Mouse (Mus musculus) lung, adult 10 weeks (tissue): Measurements from ENCODE around the gene Rhox8. TPM values are rescaled to one million over a fixed set of nuclear protein-coding genes. Genes with fewer than 3 reads are reported as not detected.

Experiments used
- polyA plus RNA-seq: library from polyadenylated mRNA; stranded (reverse); fragments of 350-450 nt; fragmentation: Illumina TruSeq; extraction: RNeasy Lipid Tissue Mini Kit (QIAGEN cat#74804); gene quantifications from one replicate; pipeline ENCODE4 v1.2.3, GENCODE M21; 2014; ENCODE audit warnings: low read depth, low replicate concordance; ENCODE audit not compliant: insufficient read depth

Gene Rhox8
- polyA plus RNA-seq = not detected

GRCm38 (mm10) chrX:37878844-37879243, at the start of gene Rhox8:
TSS of gene Rhox8 (minus strand) at chrX:37878944.

DNA sequence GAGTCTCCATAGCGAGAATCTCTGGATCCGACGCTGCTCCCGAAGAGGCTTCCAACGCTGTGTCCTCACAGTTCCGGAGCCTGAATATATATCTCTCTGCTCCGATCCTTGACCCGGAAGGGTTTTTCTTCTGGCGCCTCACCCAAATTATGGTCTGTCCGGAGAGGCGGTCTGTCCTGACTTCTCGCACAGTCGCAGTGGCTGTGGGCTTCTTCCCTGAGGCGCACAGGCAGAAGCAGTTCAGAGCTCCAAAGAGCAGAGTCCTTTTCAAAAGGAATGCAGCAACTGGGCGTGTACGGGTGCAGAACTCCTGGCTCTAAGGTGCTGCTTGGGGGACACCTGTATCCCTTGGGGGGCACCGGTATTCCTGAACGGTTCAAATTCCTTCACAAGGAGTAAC, 22.9 kb upstream of the Rhox8 start, which contains the start of gene Rhox9:
Gene Rhox9, minus strand, starts transcription at position 101 of the 400 bp plus-strand sequence.

GRCm38 (mm10) chrX:37897132-37897531, 18.4 kb upstream of the Rhox8 start, which contains the start of gene Rhox7b:
TSS of gene Rhox7b (minus strand) at chrX:37897232.

GRCm38 (mm10) chrX:37831386-37831785, 47.4 kb downstream of the Rhox8 start, which contains the start of gene Rhox7a:
TSS of gene Rhox7a (plus strand) at chrX:37831686.

GRCm38 (mm10) chrX:37826610-37827009, 52.1 kb downstream of the Rhox8 start, which contains the start of gene Rhox6:
TSS of gene Rhox6 (plus strand) at chrX:37826910.

Other genes starting within 250 kb of the Rhox8 start
- not detected for gene Rhox2g, start 235.5 kb downstream of the Rhox8 start, polyA plus RNA-seq
- gene Rhox4g, start 227.6 kb downstream of the Rhox8 start, polyA plus RNA-seq = not detected
- not detected for gene Rhox3h, start 210.2 kb downstream of the Rhox8 start, polyA plus RNA-seq
- gene Rhox2h, start 205.7 kb downstream of the Rhox8 start, polyA plus RNA-seq = not detected
- gene Rhox5, start 74.1 kb downstream of the Rhox8 start, polyA plus RNA-seq = 0.45 TPM
- not detected for gene Rhox6, start 52.0 kb downstream of the Rhox8 start, polyA plus RNA-seq
- gene Rhox7a, start 47.3 kb downstream of the Rhox8 start, polyA plus RNA-seq = not detected
- gene Rhox7b, start 18.3 kb upstream of the Rhox8 start, polyA plus RNA-seq = not detected
- not detected for gene Rhox9, start 22.8 kb upstream of the Rhox8 start, polyA plus RNA-seq
- gene Btg1-ps1, start 139.9 kb upstream of the Rhox8 start, polyA plus RNA-seq = not detected
- gene Btg1-ps2, start 164.2 kb upstream of the Rhox8 start, polyA plus RNA-seq = not detected
- gene Rhox10, start 187.5 kb upstream of the Rhox8 start, polyA plus RNA-seq = not detected
- gene Rhox11, start 206.2 kb upstream of the Rhox8 start, polyA plus RNA-seq = not detected
- gene Rhox12, start 232.0 kb upstream of the Rhox8 start, polyA plus RNA-seq = not detected
- gene Rhox13, start 242.3 kb upstream of the Rhox8 start, polyA plus RNA-seq = not detected